Mouse (Mus musculus) lung, adult 2 months (tissue): ENCODE results near the gene Arl5c.

Experiments
- CTCF ChIP-seq: fragments of 200-500 bp; IDR thresholded peaks from 2 replicates; pipeline ENCODE4 v1.5.1; 2011; ENCODE audit warnings: mild to moderate bottlenecking, low read length, control low read depth; ENCODE audit not compliant: insufficient read depth
- POLR2A ChIP-seq: fragments of 200-500 bp; IDR thresholded peaks from 2 replicates; pipeline ENCODE4 v1.6.1; 2011; ENCODE audit warnings: low read depth, mild to moderate bottlenecking, control low read depth, low read length, borderline replicate concordance; ENCODE audit errors: extremely low read depth

- TF ChIP-seq POLR2A = no peak
- no peak for TF ChIP-seq CTCF
Measured at GRCm38 (mm10) chr11:98024516-98024915, 28.5 kb upstream of the Arl5c start.
